Mouse (Mus musculus): ENCODE data around the gene Dusp2. TPM values are rescaled to one million over a fixed set of nuclear protein-coding genes. Genes with fewer than 3 reads are reported as not detected.
A peak's percentile ranks its signal among the peaks of the same experiment; 100 is the strongest.
"Not testable (repeated sequence)": the region's sequence is repeated elsewhere in the genome, so short reads cannot be mapped to it uniquely, and the experiment has no call there.

Gene Dusp2
- not detected in 2 replicates for polyA plus RNA-seq (2012; ENCODE audit: insufficient read depth, insufficient read length, low replicate concordance, missing spikeins)

GRCm38 (mm10) chr2:127335767-127336496, at the start of gene Dusp2:
Dusp2 (plus strand) TSS chr2:127336159.
- no peak for TF ChIP-seq CTCF (IDR thresholded peaks at IDR 0.05; ENCODE audit: insufficient read depth, low read depth, low read length)
- no peak for TF ChIP-seq POLR2A (IDR thresholded peaks at IDR 0.05; ENCODE audit: insufficient read depth, low read depth, low read length)
- peaks cover 8% of the 10 kb centered on the region for H3K4me1 ChIP-seq (ENCODE audit: control insufficient read depth, insufficient read depth, low read length)
- H3K4me3 ChIP-seq (ENCODE audit: insufficient read depth, low read depth, low read length) = peak within 1 kb of the TSS; percentile 73
- H3K27ac ChIP-seq (ENCODE audit: insufficient read depth, low read depth, low read length) = no peak within 1 kb of the TSS
- under 1% methylated on average over 76 of the region's 76 CpGs for WGBS

GRCm38 (mm10) chr2:127292250-127292649, 43.7 kb upstream of the Dusp2 start:
- TF ChIP-seq POLR2A (IDR thresholded peaks at IDR 0.05; ENCODE audit: insufficient read depth, low read depth, low read length) (no peak), CTCF (IDR thresholded peaks at IDR 0.05; ENCODE audit: insufficient read depth, low read depth, low read length) (no peak)
- Histone ChIP-seq H3K4me1 (ENCODE audit: control insufficient read depth, insufficient read depth, low read length) (no peaks in the 10 kb centered on the region), H3K4me3 (ENCODE audit: insufficient read depth, low read depth, low read length) (no peak overlapping the region), H3K27ac (ENCODE audit: insufficient read depth, low read depth, low read length) (no peak overlapping the region)
- 82% methylated on average over 4 of the region's 4 CpGs for WGBS

DNA sequence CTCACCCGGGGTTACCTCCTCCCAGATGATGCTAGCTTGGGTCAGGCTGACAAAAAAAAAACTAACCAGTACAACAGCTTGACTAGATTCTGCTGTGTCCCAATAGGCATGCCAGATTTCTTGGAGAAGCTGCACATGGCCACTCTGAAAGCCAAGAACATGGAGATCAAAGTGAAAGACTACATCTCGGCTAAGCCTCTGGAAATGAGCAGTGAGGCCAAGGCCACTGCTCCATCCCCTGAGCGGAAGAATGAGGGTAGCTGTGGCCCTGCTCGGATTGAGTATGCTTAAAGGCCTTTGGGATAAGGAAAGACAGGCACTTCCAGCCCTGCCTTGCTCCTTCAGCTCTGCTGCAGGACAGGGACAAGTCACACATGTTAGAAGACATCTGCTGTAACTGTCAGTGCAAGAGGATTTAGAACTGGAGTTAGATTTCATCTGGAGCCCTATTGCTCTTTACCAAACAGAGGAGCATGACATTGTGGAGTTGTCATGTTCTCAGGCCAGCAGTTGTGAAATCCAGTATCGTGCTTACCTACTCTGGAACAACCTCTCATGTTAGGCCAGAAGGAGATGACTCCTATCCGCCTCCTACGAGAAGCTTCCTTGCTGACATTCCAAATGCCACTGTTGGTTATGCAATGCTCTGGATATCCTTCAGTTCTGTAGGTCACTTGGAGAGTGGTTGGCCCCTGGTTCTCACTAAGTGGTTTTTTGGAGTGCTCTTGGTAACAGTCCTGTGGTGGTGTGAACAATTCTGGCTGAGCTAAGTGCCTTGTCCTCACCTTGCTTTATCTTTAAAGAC, 38.8 kb upstream of the Dusp2 start:
- no peaks in the 10 kb centered on the region for H3K4me1 ChIP-seq (ENCODE audit: control insufficient read depth, insufficient read depth, low read length)
- 94% methylated on average over 7 of the region's 7 CpGs for WGBS
- H3K27ac ChIP-seq (ENCODE audit: insufficient read depth, low read depth, low read length) = no peak overlapping the region
- TF ChIP-seq POLR2A (IDR thresholded peaks at IDR 0.05; ENCODE audit: insufficient read depth, low read depth, low read length) (no peak), CTCF (IDR thresholded peaks at IDR 0.05; ENCODE audit: insufficient read depth, low read depth, low read length) (no peak)
- H3K4me3 ChIP-seq (ENCODE audit: insufficient read depth, low read depth, low read length) = no peak overlapping the region

GRCm38 (mm10) chr2:127298056-127298455, 37.9 kb upstream of the Dusp2 start:
- TF ChIP-seq POLR2A (IDR thresholded peaks at IDR 0.05; ENCODE audit: insufficient read depth, low read depth, low read length) (no peak), CTCF (IDR thresholded peaks at IDR 0.05; ENCODE audit: insufficient read depth, low read depth, low read length) (no peak)
- H3K4me1 ChIP-seq (ENCODE audit: control insufficient read depth, insufficient read depth, low read length) = no peaks in the 10 kb centered on the region
- H3K27ac ChIP-seq (ENCODE audit: insufficient read depth, low read depth, low read length) = no peak overlapping the region
- no peak overlapping the region for H3K4me3 ChIP-seq (ENCODE audit: insufficient read depth, low read depth, low read length)
- 98% methylated on average over 1 of the region's 1 CpGs for WGBS

DNA sequence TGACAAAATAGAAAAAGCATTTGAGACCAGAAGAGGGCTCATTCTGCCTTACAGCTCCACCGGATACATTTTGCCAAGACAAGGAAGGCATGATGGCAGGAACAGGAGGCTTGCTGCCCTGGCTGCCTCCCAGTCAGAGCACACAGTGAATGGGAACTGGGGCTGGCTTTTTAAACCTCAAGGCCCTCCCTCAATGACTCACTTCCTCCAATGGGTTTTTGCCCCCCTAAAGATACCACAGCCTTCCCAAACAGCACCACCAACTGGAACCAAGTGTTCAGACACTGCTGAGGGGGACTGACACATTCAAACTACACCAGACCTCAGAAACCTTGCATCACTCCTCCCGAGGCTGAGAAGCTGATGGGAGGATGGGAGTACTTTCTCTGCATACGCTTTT, 35.3 kb upstream of the Dusp2 start:
- Histone ChIP-seq H3K27ac (ENCODE audit: insufficient read depth, low read depth, low read length) (no peak overlapping the region), H3K4me3 (ENCODE audit: insufficient read depth, low read depth, low read length) (no peak overlapping the region), H3K4me1 (ENCODE audit: control insufficient read depth, insufficient read depth, low read length) (no peaks in the 10 kb centered on the region)
- WGBS = 60% methylated on average over 3 of the region's 3 CpGs
- TF ChIP-seq POLR2A (IDR thresholded peaks at IDR 0.05; ENCODE audit: insufficient read depth, low read depth, low read length) (no peak), CTCF (IDR thresholded peaks at IDR 0.05; ENCODE audit: insufficient read depth, low read depth, low read length) (no peak)

DNA sequence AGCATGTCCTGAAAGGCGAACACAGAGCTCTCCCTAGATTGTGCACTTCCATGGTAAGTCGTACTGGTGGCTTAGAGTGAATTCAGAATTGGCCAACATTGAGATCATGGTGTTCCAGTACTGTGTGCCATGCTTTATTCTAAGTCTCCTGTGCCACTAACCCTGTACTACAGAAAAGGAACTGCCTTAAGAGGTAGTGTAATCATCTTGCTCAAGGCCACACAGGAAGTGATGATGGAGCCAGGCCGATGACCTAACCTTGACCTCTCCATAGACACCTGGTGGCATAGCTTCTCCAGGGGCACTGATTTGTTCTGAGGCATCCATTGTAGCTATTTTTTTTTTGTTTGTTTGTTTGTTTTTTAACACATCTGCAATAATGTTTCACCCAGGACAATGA, 34.1 kb upstream of the Dusp2 start:
- TF ChIP-seq POLR2A (IDR thresholded peaks at IDR 0.05; ENCODE audit: insufficient read depth, low read depth, low read length) = no peak
- no peak for TF ChIP-seq CTCF (IDR thresholded peaks at IDR 0.05; ENCODE audit: insufficient read depth, low read depth, low read length)
- 92% methylated on average over 3 of the region's 3 CpGs for WGBS
- Histone ChIP-seq H3K4me1 (ENCODE audit: control insufficient read depth, insufficient read depth, low read length) (no peaks in the 10 kb centered on the region), H3K27ac (ENCODE audit: insufficient read depth, low read depth, low read length) (no peak overlapping the region), H3K4me3 (ENCODE audit: insufficient read depth, low read depth, low read length) (no peak overlapping the region)

GRCm38 (mm10) chr2:127304192-127304591, 31.8 kb upstream of the Dusp2 start:
- WGBS = 95% methylated on average over 4 of the region's 4 CpGs
- not testable (repeated sequence) for H3K27ac ChIP-seq (ENCODE audit: insufficient read depth, low read depth, low read length); H3K4me1 ChIP-seq (ENCODE audit: control insufficient read depth, insufficient read depth, low read length); H3K4me3 ChIP-seq (ENCODE audit: insufficient read depth, low read depth, low read length)

- WGBS = 87% methylated on average over 3 of the region's 3 CpGs
- H3K4me3 ChIP-seq (ENCODE audit: insufficient read depth, low read depth, low read length) = no peak overlapping the region
- TF ChIP-seq CTCF (IDR thresholded peaks at IDR 0.05; ENCODE audit: insufficient read depth, low read depth, low read length) (no peak), POLR2A (IDR thresholded peaks at IDR 0.05; ENCODE audit: insufficient read depth, low read depth, low read length) (no peak)
- no peaks in the 10 kb centered on the region for H3K4me1 ChIP-seq (ENCODE audit: control insufficient read depth, insufficient read depth, low read length)
- no peak overlapping the region for H3K27ac ChIP-seq (ENCODE audit: insufficient read depth, low read depth, low read length)
These were observed 31.2 kb upstream of the Dusp2 start for GRCm38 (mm10) chr2:127304609-127305210.

DNA sequence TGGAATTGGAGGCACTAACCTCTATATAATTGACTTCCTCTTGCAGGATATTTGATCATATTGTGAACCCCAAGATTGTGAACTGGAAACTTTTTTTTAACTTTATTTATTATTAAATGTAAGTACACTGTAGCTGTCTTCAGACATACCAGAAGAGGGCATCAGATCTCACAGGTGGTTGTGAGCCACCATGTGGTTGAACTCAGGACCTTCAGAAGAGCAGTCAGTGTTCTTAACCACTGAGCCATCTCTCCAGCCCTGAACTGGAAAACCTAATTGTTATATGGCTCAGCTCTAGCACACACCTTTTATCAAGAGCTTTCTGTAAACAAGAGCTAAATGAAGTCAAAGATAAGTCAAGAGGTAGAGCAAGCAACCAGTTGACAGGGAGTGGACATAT, 29.8 kb upstream of the Dusp2 start:
- no peak overlapping the region for H3K4me3 ChIP-seq (ENCODE audit: insufficient read depth, low read depth, low read length)
- H3K4me1 ChIP-seq (ENCODE audit: control insufficient read depth, insufficient read depth, low read length) = no peaks in the 10 kb centered on the region
- TF ChIP-seq CTCF (IDR thresholded peaks at IDR 0.05; ENCODE audit: insufficient read depth, low read depth, low read length) (no peak), POLR2A (IDR thresholded peaks at IDR 0.05; ENCODE audit: insufficient read depth, low read depth, low read length) (no peak)
- H3K27ac ChIP-seq (ENCODE audit: insufficient read depth, low read depth, low read length) = no peak overlapping the region
